Mouse (Mus musculus) thymus, adult 2 months (tissue): Measurements from ENCODE around the gene Smarcd2. TPM values are rescaled to one million over a fixed set of nuclear protein-coding genes. Genes with fewer than 3 reads are reported as not detected.

ENCODE experiments used
- DNase-seq: peaks from one replicate; pipeline ENCODE4 v3.0.0; 2021
- H3K27ac ChIP-seq: fragments of 200-500 bp; 2 replicates; pipeline ENCODE4 v1.5.1; 2012; ENCODE audit warnings: low read length, control low read depth; ENCODE audit not compliant: control insufficient read depth, insufficient read depth
- H3K27me3 ChIP-seq: fragments of 200-500 bp; 2 replicates; pipeline ENCODE4 v1.6.1; 2012; ENCODE audit warnings: mild to moderate bottlenecking, low read length, moderate library complexity, mixed read lengths; ENCODE audit not compliant: control insufficient read depth, insufficient read depth
- H3K36me3 ChIP-seq: fragments of 200-500 bp; 2 replicates; pipeline ENCODE4 v1.6.1; 2012; ENCODE audit warnings: mild to moderate bottlenecking, low read length, moderate library complexity; ENCODE audit not compliant: control insufficient read depth, insufficient read depth
- H3K4me1 ChIP-seq: fragments of 200-500 bp; replicated peaks from 2 replicates; pipeline ENCODE4 v1.6.1; 2012; ENCODE audit warnings: low read length; ENCODE audit not compliant: control insufficient read depth, insufficient read depth
- H3K4me3 ChIP-seq: fragments of 200-500 bp; 2 replicates; pipeline ENCODE4 v1.5.1; 2012; ENCODE audit warnings: mild to moderate bottlenecking, low read length, control low read depth, moderate library complexity; ENCODE audit not compliant: control insufficient read depth, insufficient read depth
- CTCF ChIP-seq: fragments of 200-500 bp; IDR thresholded peaks from 2 replicates; pipeline ENCODE4 v1.5.1; 2012; ENCODE audit warnings: mild to moderate bottlenecking, control low read depth, low read length, moderate library complexity, borderline replicate concordance; ENCODE audit not compliant: control insufficient read depth, poor library complexity, insufficient read depth; ENCODE audit errors: extremely low read depth
- POLR2A ChIP-seq: fragments of 200-500 bp; IDR thresholded peaks from 2 replicates; pipeline ENCODE4 v1.6.1; 2012; ENCODE audit warnings: mild to moderate bottlenecking, low read length, control low read depth, moderate library complexity; ENCODE audit not compliant: control insufficient read depth, poor library complexity, insufficient read depth; ENCODE audit errors: extremely low read depth
- WGBS: fragments of 180-500 bp; shearing (Covaris S2); methylation state at CpG from one replicate; pipeline ENCODE4 v1.1.7; 2018; 5-methylcytosine and 5-hydroxymethylcytosine counted together
- polyA plus RNA-seq: library from polyadenylated mRNA; depleted of rRNA; stranded (reverse); fragments of >200 nt; gene quantifications from 2 replicates; pipeline ENCODE4 v1.2.3, GENCODE M21; 2012

The Smarcd2 gene
- polyA plus RNA-seq, 1 experiment = 570 TPM

DNA sequence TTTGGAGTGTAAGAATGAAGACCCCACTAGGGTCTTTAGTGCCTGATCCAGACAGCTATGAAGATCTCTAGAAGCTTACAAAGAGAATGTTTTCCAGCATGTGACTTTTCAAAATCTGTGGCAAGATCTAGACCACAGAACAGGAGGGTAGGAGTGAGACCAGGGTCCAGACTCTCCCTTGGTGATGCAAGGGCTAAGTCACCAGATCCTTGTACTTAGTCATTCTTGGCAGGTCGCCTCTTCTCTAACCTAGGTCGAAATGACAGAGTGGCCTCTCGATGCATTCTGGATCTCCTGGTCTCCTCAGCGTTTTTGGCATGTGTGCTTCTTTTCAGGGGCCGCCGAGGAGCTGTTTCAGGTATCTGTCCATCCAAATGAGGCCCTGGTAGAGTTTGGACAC, 9.7 kb upstream of the Smarcd2 start:
- H3K36me3 ChIP-seq = no peaks in the 10 kb centered on the region
- no peaks in the 10 kb centered on the region for H3K4me1 ChIP-seq
- DNase-seq = no peak
- H3K4me3 ChIP-seq = no peak overlapping the region
- TF ChIP-seq CTCF (no peak), POLR2A (no peak)
- WGBS = 91% methylated on average over 6 of the region's 6 CpGs
- H3K27me3 ChIP-seq = no peaks in the 10 kb centered on the region
- no peak overlapping the region for H3K27ac ChIP-seq

DNA sequence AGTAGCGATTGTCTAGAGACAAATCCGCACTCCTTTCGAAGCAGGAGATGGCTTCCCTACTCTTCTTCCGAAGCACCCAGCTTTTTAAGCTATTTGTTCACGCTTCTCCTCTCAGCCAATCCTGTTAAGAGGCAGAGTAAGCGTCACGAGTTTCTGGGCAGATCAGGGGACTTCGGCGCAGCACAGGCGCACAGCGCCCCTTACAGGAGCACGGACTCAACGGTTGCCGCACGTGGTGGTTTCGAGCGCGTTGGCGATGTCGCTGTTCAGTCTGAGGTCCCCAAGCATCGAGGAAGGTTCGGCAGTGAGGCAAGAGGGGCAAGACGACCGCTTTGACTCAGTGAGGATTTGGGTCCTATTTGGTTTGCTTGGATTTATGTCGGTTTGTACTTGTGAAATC, 3.7 kb upstream of the Smarcd2 start, which contains the start of gene Tcam1:
TSS of gene Tcam1 (plus strand) at position 219 of the 400 bp plus-strand sequence.
- Histone ChIP-seq H3K4me1 (peaks cover 10% of the 10 kb centered on the region), H3K27me3 (no peaks in the 10 kb centered on the region), H3K36me3 (no peaks in the 10 kb centered on the region), H3K4me3 (no peak within 1 kb of the TSS), H3K27ac (no peak within 1 kb of the TSS)
- TF ChIP-seq CTCF (peak; percentile 86; the same call in 1 of the 2 replicates), POLR2A (no peak)
- WGBS = 3% methylated on average over 25 of the region's 25 CpGs
- DNase-seq = peak; percentile 92

DNA sequence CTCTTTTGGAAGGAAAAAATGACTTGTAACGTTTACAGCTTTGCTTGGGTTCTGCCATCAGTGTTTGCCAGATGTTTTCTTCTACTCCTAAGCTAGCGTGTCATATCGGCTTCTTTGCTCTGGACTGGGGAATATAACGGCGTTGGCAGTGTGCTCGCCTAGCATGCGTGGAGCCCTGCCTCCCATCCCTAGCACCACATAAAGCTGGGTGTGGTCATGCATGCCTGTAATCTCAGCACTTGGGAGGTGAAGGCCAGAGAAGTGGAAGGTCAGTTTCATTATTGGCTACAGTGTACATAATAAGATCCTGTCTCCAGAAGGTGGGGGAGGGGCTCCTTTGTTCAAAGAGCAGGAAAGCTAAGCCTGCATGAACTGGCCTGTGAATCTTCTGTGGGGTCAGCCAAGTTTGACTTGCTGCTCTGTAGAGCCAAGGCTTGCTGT, 2.2 kb upstream of the Smarcd2 start:
- 91% methylated on average over 7 of the region's 7 CpGs for WGBS
- Histone ChIP-seq H3K36me3 (no peaks in the 10 kb centered on the region), H3K27ac (no peak overlapping the region), H3K4me1 (peaks cover 22% of the 10 kb centered on the region), H3K27me3 (no peaks in the 10 kb centered on the region), H3K4me3 (no peak overlapping the region)
- no peak for DNase-seq
- TF ChIP-seq POLR2A (no peak), CTCF (no peak)

GRCm38 (mm10) chr11:106274374-106274773, 1.6 kb upstream of the Smarcd2 start:
- Histone ChIP-seq H3K4me3 (no peak overlapping the region), H3K4me1 (peaks cover 23% of the 10 kb centered on the region), H3K27me3 (no peaks in the 10 kb centered on the region), H3K36me3 (no peaks in the 10 kb centered on the region), H3K27ac (no peak overlapping the region)
- TF ChIP-seq CTCF = no peak
- no peak for TF ChIP-seq POLR2A
- 97% methylated on average over 1 of the region's 1 CpGs for WGBS
- no peak for DNase-seq

DNA sequence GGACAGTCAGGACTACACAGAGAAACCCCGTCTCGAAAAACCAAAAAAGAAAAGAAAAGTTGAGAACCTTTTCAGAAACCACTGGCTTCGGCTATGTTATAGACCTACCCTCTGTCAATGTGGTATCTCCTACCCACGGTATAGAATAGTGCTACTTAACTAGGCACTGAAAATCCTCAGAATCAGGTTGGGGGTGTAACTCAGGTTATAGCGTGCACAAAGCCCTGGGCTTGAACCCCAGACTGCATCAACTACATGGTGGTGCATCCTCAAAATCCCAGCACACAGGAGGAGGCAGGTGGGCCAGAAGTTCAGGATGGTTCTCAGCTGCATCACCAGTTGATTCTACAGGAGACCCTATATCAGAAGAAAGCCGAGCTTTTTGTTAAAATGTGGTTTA, 1.0 kb upstream of the Smarcd2 start:
- 93% methylated on average over 6 of the region's 6 CpGs for WGBS
- no peak overlapping the region for H3K27ac ChIP-seq
- no peaks in the 10 kb centered on the region for H3K36me3 ChIP-seq
- no peaks in the 10 kb centered on the region for H3K27me3 ChIP-seq
- DNase-seq = no peak
- TF ChIP-seq POLR2A (no peak), CTCF (no peak)
- H3K4me3 ChIP-seq = no peak overlapping the region
- H3K4me1 ChIP-seq = peaks cover 26% of the 10 kb centered on the region

- TF ChIP-seq CTCF (no peak), POLR2A (no peak)
- Histone ChIP-seq H3K36me3 (no peaks in the 10 kb centered on the region), H3K27ac (peak overlapping the region; percentile 49; the same call in 1 of the 2 replicates), H3K4me3 (peak overlapping the region; percentile 97), H3K27me3 (no peaks in the 10 kb centered on the region), H3K4me1 (peaks cover 31% of the 10 kb centered on the region)
- WGBS = 22% methylated on average over 16 of the region's 16 CpGs
- DNase-seq = no peak
These were observed 526 bp upstream of the Smarcd2 start for GRCm38 (mm10) chr11:106273311-106273684.
